Comparison of ENCODE assay signal across 24 mouse cellular contexts in the genomic region with DNA sequence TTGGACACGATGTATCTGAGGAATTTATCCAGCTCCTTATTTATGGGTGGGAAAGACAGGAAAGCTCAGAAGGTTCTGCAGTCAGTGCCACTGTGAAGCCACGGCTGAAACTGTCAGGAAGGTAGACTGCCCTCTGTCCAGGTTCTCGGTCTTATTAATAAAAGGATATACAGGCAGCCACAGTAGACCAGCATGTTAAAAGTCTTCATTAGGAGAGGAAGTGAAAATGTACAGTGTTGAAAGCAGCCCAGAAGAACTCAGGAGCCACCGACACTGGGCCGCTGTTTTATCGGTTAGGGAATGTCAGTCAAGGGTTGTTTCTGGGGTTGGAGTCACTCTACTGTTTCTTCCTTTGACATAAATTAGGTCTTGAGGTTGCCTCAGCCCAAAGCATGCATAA.
"Had no signal": no experiment of that assay in that cellular context is flagged by ENCODE, and none has a peak within 500 bp of the region (broad histone marks: within the 10 kb centered on the region; RNA-seq: fewer than 3 reads in every experiment).

No protein-coding gene starts in this region.

- H3K27me3 ChIP-seq: heart, embryonic 12.5 days; hindbrain, embryonic 12.5 days had no signal

- ATAC-seq: forebrain, postnatal 0 days; hindbrain, embryonic 16.5 days; inflammation-experienced regulatory T-cells, adult 6 months; intestine, postnatal 0 days had no signal

- H3K27ac ChIP-seq: heart, embryonic 10.5 days; hindbrain, embryonic 10.5 days; hindbrain, embryonic 12.5 days; hindbrain, embryonic 14.5 days; layer of hippocampus, adult 2 months; left cerebral cortex, adult 2 months; limb, embryonic 10.5 days; limb, embryonic 12.5 days had no signal

- H3K4me3 ChIP-seq: heart, embryonic 10.5 days; heart, embryonic 12.5 days; hindbrain, embryonic 10.5 days; hindbrain, embryonic 12.5 days; layer of hippocampus, adult 2 months; left cerebral cortex, adult 2 months; limb, embryonic 10.5 days; limb, embryonic 12.5 days had no signal

- H3K4me1 ChIP-seq: heart, embryonic 10.5 days; heart, embryonic 12.5 days; hindbrain, embryonic 10.5 days; hindbrain, embryonic 12.5 days had no signal

- H3K9ac ChIP-seq: forebrain, postnatal 0 days; heart, embryonic 12.5 days; hindbrain, embryonic 12.5 days; hindbrain, embryonic 14.5 days; limb, embryonic 12.5 days had no signal

- H3K4me2 ChIP-seq: heart, embryonic 12.5 days; hindbrain, embryonic 12.5 days; hindbrain, embryonic 14.5 days; limb, embryonic 12.5 days had no signal

- H3K36me3 ChIP-seq: heart, embryonic 10.5 days; heart, embryonic 12.5 days; hindbrain, embryonic 10.5 days; hindbrain, embryonic 12.5 days; limb, embryonic 10.5 days; limb, embryonic 12.5 days had no signal

- H3K9me3 ChIP-seq: heart, embryonic 10.5 days; heart, embryonic 12.5 days; hindbrain, embryonic 10.5 days; hindbrain, embryonic 12.5 days; limb, embryonic 10.5 days; limb, embryonic 12.5 days had no signal

- DNase-seq: forebrain, postnatal 0 days; gastrocnemius, postnatal 14 days; gastrocnemius, postnatal 36 days; heart, adult 18-20 months; heart, postnatal 10 days; heart, postnatal 4 days; kidney, adult 18-20 months; kidney, adult 8-10 months; kidney, postnatal 10 days; kidney, postnatal 25 days; kidney, postnatal 4 days; liver had no signal
